17 mouse cellular contexts compared by ENCODE assay signal in the genomic region with DNA sequence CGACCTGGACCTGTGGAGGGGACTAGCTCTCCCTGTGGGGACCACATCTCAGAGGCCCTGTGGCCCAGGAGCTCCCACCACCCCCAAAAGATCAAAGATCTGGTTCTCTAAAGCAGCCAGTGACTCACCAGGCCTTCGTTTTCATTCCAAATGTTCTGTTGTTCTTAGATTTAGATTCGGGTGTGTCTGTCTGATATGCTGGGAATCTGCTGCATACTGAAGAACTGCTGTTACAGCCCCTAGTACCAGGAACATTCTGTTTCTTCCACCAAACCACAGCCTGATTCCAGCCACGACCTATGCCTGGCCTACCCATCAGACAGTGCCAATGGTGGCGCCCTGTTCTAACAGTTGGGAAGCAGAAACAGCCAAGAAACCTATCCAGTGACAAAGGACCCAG.
DNase-seq lines count a peak whose midpoint lies in the region; ATAC-seq and TF ChIP-seq lines count a peak whose summit lies in the region.
"Had no signal": no experiment of that assay in that cellular context is flagged by ENCODE, and none has a peak within 500 bp of the region (broad histone marks: within the 10 kb centered on the region; RNA-seq: fewer than 3 reads in every experiment).

No protein-coding gene starts in this region.

- H3K4me2 ChIP-seq in lung, postnatal 0 days (replicated peaks; ENCODE audit: low read depth, low read length), result no peak overlapping the region
- H3K4me2 ChIP-seq in hindbrain, embryonic 15.5 days, result no peak overlapping the region
- H3K4me2 ChIP-seq: forebrain, embryonic 13.5 days; heart, embryonic 11.5 days; kidney, embryonic 15.5 days had no signal

- ATAC-seq in lung, postnatal 0 days, result peak; percentile 7; the same call in 1 of the 2 replicates
- no peak for ATAC-seq in hindbrain, embryonic 15.5 days (ENCODE audit: low FRiP score, low read depth)
- ATAC-seq: forebrain, embryonic 13.5 days; intestine, embryonic 16.5 days had no signal

- 58% methylated on average over 5 of the region's 5 CpGs for WGBS in lung, postnatal 0 days
- WGBS in lung, adult 2 months, result 63% methylated on average over 5 of the region's 5 CpGs
- WGBS in hindbrain, embryonic 15.5 days, result 82% methylated on average over 5 of the region's 5 CpGs

- no peak for TF ChIP-seq POLR2A in lung, adult 2 months (IDR thresholded peaks at IDR 0.05; ENCODE audit: borderline replicate concordance, extremely low read depth, low read depth, low read length)

- TF ChIP-seq CTCF in lung, postnatal 0 days (IDR thresholded peaks at IDR 0.05), result no peak
- TF ChIP-seq CTCF in lung, adult 2 months (IDR thresholded peaks at IDR 0.05; ENCODE audit: insufficient read depth, low read length), result no peak

- peak; percentile 58 to 72 for DNase-seq in adrenal gland, adult (ENCODE audit: inconsistent age in 2 of 2, low spot score in 1 of 2)
- no peak for DNase-seq in adrenal gland, adult 8-10 months
- DNase-seq in lung, postnatal 0 days (ENCODE audit: low spot score), result peak; percentile 58
- no peak for DNase-seq in lung, adult 2 months
- DNase-seq in 3T3-L1 (ENCODE audit: low read depth, low spot score), result peak; percentile 57
- no peak for DNase-seq in cerebellum, postnatal 10 days
- DNase-seq in embryo, embryonic 10.5 days (ENCODE audit: low spot score), result no peak
- DNase-seq: cerebellum, postnatal 14 days; gastrocnemius, postnatal 36 days; left cerebral cortex, postnatal 4 days; lung, adult 18-20 months had no signal

- no peak overlapping the region for H3K9ac ChIP-seq in lung, postnatal 0 days (replicated peaks; ENCODE audit: low read depth)
- no peak overlapping the region for H3K9ac ChIP-seq in hindbrain, embryonic 15.5 days
- H3K9ac ChIP-seq: forebrain, embryonic 13.5 days; kidney, embryonic 15.5 days had no signal

- no peaks in the 10 kb centered on the region for H3K27me3 ChIP-seq in lung, postnatal 0 days (replicated peaks; ENCODE audit: insufficient read depth, low read length)
- H3K27me3 ChIP-seq in hindbrain, embryonic 15.5 days, result no peaks in the 10 kb centered on the region
- H3K27me3 ChIP-seq: forebrain, embryonic 13.5 days; kidney, embryonic 15.5 days had no signal

- no peak overlapping the region for H3K4me3 ChIP-seq in lung, postnatal 0 days (ENCODE audit: low read depth, low read length)
- no peak overlapping the region for H3K4me3 ChIP-seq in lung, adult 2 months (replicated peaks; ENCODE audit: extremely low read depth, low read depth, low read length)
- H3K4me3 ChIP-seq in hindbrain, embryonic 15.5 days, result no peak overlapping the region
- H3K4me3 ChIP-seq: forebrain, embryonic 13.5 days; kidney, embryonic 15.5 days had no signal

- H3K9me3 ChIP-seq in lung, postnatal 0 days (ENCODE audit: low read length), result no peaks in the 10 kb centered on the region
- H3K9me3 ChIP-seq in hindbrain, embryonic 15.5 days, result no peaks in the 10 kb centered on the region
- H3K9me3 ChIP-seq: forebrain, embryonic 13.5 days; kidney, embryonic 15.5 days had no signal

- no peaks in the 10 kb centered on the region for H3K36me3 ChIP-seq in lung, postnatal 0 days (ENCODE audit: insufficient read depth, low read length)
- H3K36me3 ChIP-seq in hindbrain, embryonic 15.5 days, result no peaks in the 10 kb centered on the region
- H3K36me3 ChIP-seq: kidney, embryonic 15.5 days had no signal

- peak; percentile 95 for TF ChIP-seq EP300 in lung, postnatal 0 days (IDR thresholded peaks at IDR 0.05)

- H3K27ac ChIP-seq in lung, postnatal 0 days (ENCODE audit: low read length), result peak overlapping the region; percentile 77
- H3K27ac ChIP-seq in hindbrain, embryonic 15.5 days (replicated peaks), result peak overlapping the region; percentile 21; the same call in 1 of the 2 replicates
- H3K27ac ChIP-seq: kidney, embryonic 15.5 days; macrophage had no signal

- H3K4me1 ChIP-seq in lung, postnatal 0 days (ENCODE audit: insufficient read depth, low read depth, low read length), result peaks cover 25% of the 10 kb centered on the region
- H3K4me1 ChIP-seq in lung, adult 2 months (ENCODE audit: control insufficient read depth, insufficient read depth, low read length), result peaks cover 19% of the 10 kb centered on the region
- H3K4me1 ChIP-seq in hindbrain, embryonic 15.5 days (replicated peaks), result peaks cover 47% of the 10 kb centered on the region

Comparison
In these comparisons a context has a peak if more than half of its experiments do, and no peak if none do; other contexts are left out.
1. DNase-seq: peak in adrenal gland, adult (2 of 2), lung, postnatal 0 days (single experiment) and 3T3-L1 (single experiment); none in adrenal gland, adult 8-10 months (single experiment), lung, adult 2 months (single experiment), cerebellum, postnatal 10 days (0 of 2) and embryo, embryonic 10.5 days (single experiment).